Mouse (Mus musculus): Measurements from ENCODE around the gene 4930595D18Rik.

DNA sequence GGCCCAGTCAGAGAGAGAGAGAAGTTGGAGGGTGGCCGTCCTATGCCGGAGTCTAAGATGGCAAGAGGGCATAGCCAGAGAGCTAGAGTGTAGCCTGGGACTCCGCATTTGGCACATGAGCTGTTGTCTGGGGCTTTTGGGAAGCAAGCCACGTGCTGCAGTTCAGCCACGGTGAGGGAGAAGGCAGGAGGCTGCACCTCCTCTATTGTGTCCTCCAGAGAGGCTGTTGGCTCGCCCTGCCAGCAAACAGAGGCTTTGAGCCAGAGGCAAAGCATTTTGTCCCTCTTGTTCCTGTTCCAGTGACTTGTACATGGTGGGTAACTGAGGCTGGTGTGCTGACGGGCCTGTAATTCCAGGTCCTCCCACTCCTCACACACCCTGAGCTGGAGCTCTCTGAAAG is 50.1 kb downstream of the 4930595D18Rik start:
- TF ChIP-seq FLI1 (IDR thresholded peaks at IDR 0.05; ENCODE audit: low read length) (no peak), GATA1 (IDR thresholded peaks at IDR 0.05; ENCODE audit: borderline replicate concordance, low read length) (no peak)

Data from megakaryocyte, embryonic 14.5 days (primary cell).